Mouse (Mus musculus) kidney, adult 2 months (tissue): ENCODE measurements around the gene Scn4a. TPM values are rescaled to one million over a fixed set of nuclear protein-coding genes. Genes with fewer than 3 reads are reported as not detected.

Source experiments
- DNase-seq: peaks from one replicate; pipeline ENCODE4 v3.0.0; 2021
- H3K27ac ChIP-seq: fragments of 200-500 bp; 2 replicates; pipeline ENCODE4 v1.5.1; 2012; ENCODE audit warnings: low read depth, low read length, control low read depth, inconsistent platforms; ENCODE audit not compliant: insufficient read depth
- H3K27me3 ChIP-seq: fragments of 200-500 bp; replicated peaks from 2 replicates; pipeline ENCODE4 v1.6.1; 2012; ENCODE audit warnings: mild to moderate bottlenecking, moderate library complexity, low read length, inconsistent platforms; ENCODE audit not compliant: control insufficient read depth, insufficient read depth
- H3K36me3 ChIP-seq: fragments of 200-500 bp; 2 replicates; pipeline ENCODE4 v1.6.1; 2012; ENCODE audit warnings: mild to moderate bottlenecking, moderate library complexity, low read length, inconsistent platforms; ENCODE audit not compliant: control insufficient read depth, insufficient read depth
- H3K4me1 ChIP-seq: fragments of 200-500 bp; 2 replicates; pipeline ENCODE4 v1.6.1; 2011; ENCODE audit warnings: low read length; ENCODE audit not compliant: control insufficient read depth, insufficient read depth
- H3K4me3 ChIP-seq: fragments of 200-500 bp; 2 replicates; pipeline ENCODE4 v1.5.1; 2011; ENCODE audit warnings: mild to moderate bottlenecking, low read depth, low read length, control low read depth; ENCODE audit not compliant: insufficient read depth
- CTCF ChIP-seq: fragments of 200-500 bp; conservative IDR thresholded peaks from 2 replicates; pipeline ENCODE4 v1.5.1; 2011; ENCODE audit warnings: low read depth, mild to moderate bottlenecking, control low read depth, low read length, moderate library complexity, mixed read lengths; ENCODE audit not compliant: insufficient read depth, insufficient read length
- POLR2A ChIP-seq: fragments of 200-500 bp; IDR thresholded peaks from one replicate; pipeline ENCODE4 v1.6.1; 2011; ENCODE audit warnings: low read depth, low read length, control low read depth
- WGBS: fragments of 180-500 bp; shearing (Covaris S2); methylation state at CpG from one replicate; pipeline ENCODE4 v1.1.7; 2018; 5-methylcytosine and 5-hydroxymethylcytosine counted together
- polyA plus RNA-seq: library from polyadenylated mRNA; depleted of rRNA; stranded (reverse); fragments of >200 nt; gene quantifications from 2 replicates; pipeline ENCODE4 v1.2.3, GENCODE M21; 2012

The Scn4a gene
- polyA plus RNA-seq, 1 experiment = 1.9 TPM

DNA sequence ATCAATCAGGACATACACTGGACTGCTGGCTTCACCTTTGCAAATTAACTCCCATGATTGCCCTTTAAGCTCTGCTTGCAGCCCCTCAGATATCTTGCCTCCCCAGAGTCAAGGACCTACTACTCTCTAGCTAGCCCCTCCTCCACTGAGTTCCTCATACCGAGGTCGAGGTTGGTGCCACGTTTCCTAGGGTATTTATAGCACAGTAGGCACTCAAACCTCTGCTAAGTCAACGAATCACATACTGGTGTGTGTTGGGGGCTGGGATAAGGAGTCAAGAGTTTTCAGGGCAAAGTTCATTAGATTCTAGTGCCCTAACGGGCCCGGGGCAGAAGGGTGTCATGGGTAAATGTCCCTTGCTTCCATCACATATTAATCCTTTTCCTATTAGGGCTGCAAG, 24.0 kb downstream of the Scn4a start:
- WGBS = 34% methylated on average over 6 of the region's 6 CpGs
- H3K4me1 ChIP-seq = peaks cover 8% of the 10 kb centered on the region
- no peak for DNase-seq
- no peaks in the 10 kb centered on the region for H3K36me3 ChIP-seq
- TF ChIP-seq CTCF (no peak), POLR2A (no peak)
- no peak overlapping the region for H3K27ac ChIP-seq
- H3K4me3 ChIP-seq = no peak overlapping the region
- no peaks in the 10 kb centered on the region for H3K27me3 ChIP-seq

DNA sequence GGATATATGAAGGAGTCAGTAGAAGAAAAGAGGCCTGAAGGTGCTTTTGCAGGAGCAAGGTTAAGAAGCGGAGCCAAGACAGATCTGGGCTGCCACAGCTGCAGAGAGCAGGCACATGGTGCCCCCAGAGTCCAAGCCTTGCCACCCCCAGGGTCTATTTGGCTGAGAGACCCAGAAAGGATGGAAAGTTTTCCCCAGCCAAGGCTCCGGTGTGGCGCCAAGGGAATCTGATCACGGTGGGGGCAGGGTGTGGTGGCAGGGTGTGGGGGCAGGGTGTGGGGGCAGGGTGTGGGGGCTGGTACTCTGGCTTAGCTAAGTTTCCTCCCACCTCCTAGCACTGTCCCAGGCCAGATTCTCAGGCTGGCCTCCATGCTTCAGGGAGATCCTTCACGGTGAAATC, 24.6 kb downstream of the Scn4a start:
- WGBS = 51% methylated on average over 5 of the region's 5 CpGs
- Histone ChIP-seq H3K36me3 (no peaks in the 10 kb centered on the region), H3K4me3 (no peak overlapping the region), H3K27me3 (no peaks in the 10 kb centered on the region), H3K4me1 (peaks cover 8% of the 10 kb centered on the region), H3K27ac (no peak overlapping the region)
- TF ChIP-seq CTCF (no peak), POLR2A (no peak)
- no peak for DNase-seq

DNA sequence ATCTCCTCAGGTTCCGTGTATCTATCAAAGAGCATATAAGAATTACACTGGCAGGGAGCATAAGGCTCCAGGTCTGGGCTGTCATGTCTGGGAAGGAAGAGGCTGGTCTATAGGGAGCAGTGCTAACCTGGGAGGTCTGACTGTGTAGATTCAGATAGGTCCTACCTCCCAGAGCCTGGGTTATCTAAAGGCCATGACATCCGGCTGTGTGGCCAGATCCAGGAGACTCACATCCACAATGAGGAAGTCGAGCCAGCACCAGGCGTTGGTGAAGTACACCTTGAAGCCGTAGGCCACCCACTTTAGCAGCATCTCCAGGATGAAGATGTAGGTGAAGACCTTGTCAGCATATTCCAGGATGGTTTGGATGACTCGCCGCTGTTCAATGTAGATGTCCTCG, 26.6 kb downstream of the Scn4a start:
- H3K27me3 ChIP-seq = no peaks in the 10 kb centered on the region
- WGBS = 86% methylated on average over 8 of the region's 8 CpGs
- TF ChIP-seq POLR2A = no peak
- no peak for DNase-seq
- no peak overlapping the region for H3K4me3 ChIP-seq
- H3K36me3 ChIP-seq = no peaks in the 10 kb centered on the region
- H3K27ac ChIP-seq = no peak overlapping the region
- H3K4me1 ChIP-seq = peaks cover 8% of the 10 kb centered on the region

DNA sequence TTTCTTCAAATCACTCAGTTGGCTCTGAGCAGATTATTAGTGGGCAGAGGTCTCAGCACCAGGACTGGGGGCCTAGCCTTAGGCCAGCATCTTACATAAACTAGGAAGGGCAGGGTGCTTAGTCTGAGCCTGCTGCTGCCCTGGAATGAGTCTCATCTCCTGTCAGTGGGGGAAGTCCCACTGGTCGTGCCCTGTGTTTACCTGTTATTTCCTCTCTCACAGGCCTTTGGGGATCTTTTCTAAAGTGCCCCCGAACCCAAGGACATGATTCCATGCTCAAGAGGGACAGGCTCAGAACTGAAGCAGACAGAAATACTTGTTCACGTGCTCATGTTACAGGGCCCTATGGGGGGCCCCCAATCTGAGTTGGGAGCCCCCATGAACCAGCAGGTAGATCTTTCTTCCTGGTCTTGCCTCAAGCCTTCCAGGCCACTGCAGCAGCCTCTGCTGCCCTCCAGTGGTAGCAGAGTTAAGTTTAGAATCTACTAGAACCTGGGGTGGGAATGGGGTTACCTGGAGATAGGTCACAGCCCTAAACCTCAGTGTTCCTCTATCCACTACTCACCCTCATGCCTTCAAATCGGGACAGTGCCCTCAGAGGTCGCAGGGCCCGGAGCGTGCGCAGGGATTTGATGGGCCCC, 27.4 kb downstream of the Scn4a start:
- TF ChIP-seq POLR2A = no peak
- TF ChIP-seq CTCF = peak; percentile 76
- DNase-seq = peak; percentile 77
- Histone ChIP-seq H3K36me3 (no peaks in the 10 kb centered on the region), H3K27ac (no peak overlapping the region), H3K4me1 (peaks cover 8% of the 10 kb centered on the region), H3K27me3 (no peaks in the 10 kb centered on the region), H3K4me3 (no peak overlapping the region)
- WGBS = 58% methylated on average over 8 of the region's 8 CpGs

DNA sequence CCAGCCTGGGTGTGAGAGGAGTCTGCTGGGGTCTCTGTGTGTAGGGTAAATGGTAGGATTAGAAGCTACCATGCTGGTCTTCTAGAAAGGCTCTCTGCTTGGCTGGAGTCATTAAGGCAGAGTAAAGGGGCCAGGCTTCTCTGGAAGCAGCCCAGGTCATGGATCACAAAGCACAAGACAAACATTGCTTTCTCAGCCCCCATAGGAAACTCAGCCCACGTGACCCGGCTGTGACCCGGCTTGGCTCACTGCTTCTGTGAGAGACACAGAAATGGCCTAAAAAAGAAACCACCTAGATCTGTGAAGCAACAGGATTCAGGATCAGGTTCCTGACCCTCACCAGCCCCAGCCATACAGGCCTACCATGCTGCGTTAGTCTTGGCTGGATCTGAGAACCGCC, 28.2 kb downstream of the Scn4a start:
- Histone ChIP-seq H3K27me3 (no peaks in the 10 kb centered on the region), H3K36me3 (no peaks in the 10 kb centered on the region), H3K4me3 (no peak overlapping the region), H3K27ac (peak overlapping the region; percentile 11; the same call in 1 of the 2 replicates), H3K4me1 (peaks cover 8% of the 10 kb centered on the region)
- WGBS = 23% methylated on average over 5 of the region's 5 CpGs
- no peak for TF ChIP-seq POLR2A
- no peak for TF ChIP-seq CTCF
- peak; percentile 66 for DNase-seq

DNA sequence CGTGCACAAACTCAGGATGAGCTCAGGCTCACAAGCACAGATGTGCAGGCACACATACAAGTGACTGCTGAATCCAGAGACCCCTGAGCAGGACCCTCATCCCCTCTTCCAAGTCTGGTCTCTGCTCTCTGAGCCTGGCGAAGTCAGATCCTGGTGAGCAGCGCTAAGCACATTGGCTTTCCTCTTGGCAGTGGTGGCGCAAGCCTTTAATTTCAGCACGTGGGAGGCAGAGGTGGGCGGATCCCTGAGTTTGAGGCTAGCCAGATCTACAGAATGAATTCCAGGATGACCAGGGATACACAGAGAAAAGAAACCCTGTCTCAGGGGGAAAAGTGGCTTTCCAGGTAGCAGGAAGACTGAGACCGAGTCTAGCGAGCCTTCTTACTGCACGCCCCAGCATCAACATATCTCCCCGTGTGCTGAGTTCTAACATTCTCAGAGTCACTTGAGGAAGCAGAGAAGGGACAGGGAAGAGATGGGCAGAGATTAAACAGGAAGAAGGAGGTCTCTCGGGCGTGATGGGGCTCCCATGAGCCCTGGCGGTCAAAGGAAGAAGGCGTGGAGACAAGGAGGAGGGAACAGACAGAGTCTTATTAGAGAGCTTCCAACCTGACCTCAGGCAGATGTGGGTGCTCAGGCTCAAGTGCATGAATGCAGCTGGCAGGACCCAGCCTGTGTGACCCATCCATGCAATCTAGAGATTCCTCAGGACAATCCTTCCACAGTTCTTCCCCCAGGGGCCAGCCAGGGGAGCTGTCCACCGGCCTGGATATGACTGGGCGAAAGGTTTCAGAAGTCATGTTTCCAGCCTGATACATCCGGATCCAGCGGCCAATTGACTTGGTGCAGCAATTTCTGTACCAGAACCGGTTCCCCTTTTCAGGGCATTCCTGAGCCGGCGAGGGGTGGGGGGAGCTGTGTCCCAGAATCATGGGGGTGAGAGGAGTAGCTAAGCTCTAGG, 34.4 kb downstream of the Scn4a start:
- no peak overlapping the region for H3K4me3 ChIP-seq
- DNase-seq = peak; percentile 18
- no peaks in the 10 kb centered on the region for H3K27me3 ChIP-seq
- no peaks in the 10 kb centered on the region for H3K36me3 ChIP-seq
- TF ChIP-seq CTCF (no peak), POLR2A (no peak)
- WGBS = 50% methylated on average over 21 of the region's 21 CpGs
- H3K27ac ChIP-seq = no peak overlapping the region
- 0 out of 2 replicates have a peak, but pooled peaks cover 3% of the 10 kb centered on the region for H3K4me1 ChIP-seq

DNA sequence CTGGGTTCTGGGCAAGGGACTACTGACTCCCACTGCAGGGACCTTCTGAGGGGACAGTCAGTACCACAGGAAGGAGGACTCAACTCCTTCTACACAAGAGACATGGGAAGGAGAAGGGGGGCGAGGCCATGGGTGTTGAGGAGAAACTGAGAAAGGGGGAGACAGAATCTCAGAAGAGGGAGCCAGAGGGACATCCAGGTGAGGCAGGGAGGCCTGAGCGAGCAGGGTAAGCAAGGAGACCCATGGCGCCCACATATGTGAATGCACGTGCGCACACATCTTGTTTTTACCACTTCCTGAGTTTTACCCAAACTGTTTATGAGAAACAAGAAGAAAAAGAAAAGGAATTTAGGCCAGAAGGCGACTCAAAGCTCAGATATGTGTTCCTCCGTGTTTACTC, 35.3 kb downstream of the Scn4a start:
- H3K4me1 ChIP-seq = 0 out of 2 replicates have a peak, but pooled peaks cover 3% of the 10 kb centered on the region
- DNase-seq = no peak
- no peak overlapping the region for H3K4me3 ChIP-seq
- H3K36me3 ChIP-seq = no peaks in the 10 kb centered on the region
- WGBS = 83% methylated on average over 7 of the region's 7 CpGs
- H3K27me3 ChIP-seq = no peaks in the 10 kb centered on the region
- TF ChIP-seq CTCF (no peak), POLR2A (no peak)
- no peak overlapping the region for H3K27ac ChIP-seq
